Mouse (Mus musculus) activated CD4-positive, CD25-positive, alpha-beta regulatory T cell, adult 4 months (primary cell): ENCODE data around the gene Fbxo47. TPM values are rescaled to one million over a fixed set of nuclear protein-coding genes. Genes with fewer than 3 reads are reported as not detected.
A peak's percentile ranks its signal among the peaks of the same experiment; 100 is the strongest.

Experiments
- ATAC-seq: one replicate; pipeline ENCODE4 v1.8.0; 2017
- polyA plus RNA-seq, 2 experiments: library from polyadenylated mRNA; unstranded; fragments of 100-300 nt; shearing (Covaris generic); gene quantifications; one replicate each; pipeline ENCODE4 v1.2.1; 2017

Fbxo47 gene
- under 1 TPM; 0.29 to 0.74 TPM for polyA plus RNA-seq

DNA sequence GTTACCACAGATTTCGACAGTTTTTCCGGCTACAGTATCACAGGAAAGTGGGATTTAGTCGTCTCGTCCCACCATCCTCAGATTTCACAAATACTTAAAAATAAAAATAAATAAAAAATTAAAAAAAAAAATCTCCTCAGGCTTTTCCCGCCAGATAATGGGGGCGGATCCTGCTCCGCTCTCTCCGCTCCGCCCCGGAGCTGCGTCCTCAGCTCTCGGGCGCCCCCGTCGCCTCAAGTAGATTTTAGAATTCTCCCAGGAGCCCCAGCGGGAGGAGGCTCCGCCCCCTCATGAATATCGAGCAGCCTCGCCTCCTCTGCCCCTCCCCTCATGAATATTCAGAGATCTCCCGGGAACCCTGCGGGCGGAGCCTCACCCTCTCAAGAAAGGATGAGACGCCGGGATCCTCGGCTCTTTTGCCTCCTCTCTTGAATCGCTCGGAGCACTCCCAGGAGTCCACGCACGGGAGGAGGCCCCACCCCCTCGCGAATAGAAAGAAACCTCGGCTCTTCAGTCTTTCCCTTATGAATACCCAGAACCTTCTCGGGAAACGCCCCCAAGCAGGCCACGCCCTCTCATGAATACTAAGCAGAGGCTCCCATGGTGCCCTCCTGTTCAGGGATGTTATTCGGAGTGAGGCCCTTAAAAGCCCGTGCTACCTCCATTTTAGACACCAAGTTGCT, at the start of gene Fbxo47:
TSS of gene Fbxo47 (minus strand) at position 237 of the 683 bp plus-strand sequence.
- peak; percentile 86 for ATAC-seq

- no peak for ATAC-seq
Observed at GRCm38 (mm10) chr11:97933553-97933952, 49.6 kb upstream of the Fbxo47 start.

- no peak for ATAC-seq
Observed at GRCm38 (mm10) chr11:97928905-97929304, 45.0 kb upstream of the Fbxo47 start.

GRCm38 (mm10) chr11:97924217-97924616, 40.3 kb upstream of the Fbxo47 start:
- no peak for ATAC-seq

GRCm38 (mm10) chr11:97923639-97924038, 39.7 kb upstream of the Fbxo47 start:
- ATAC-seq, result no peak

GRCm38 (mm10) chr11:97915974-97916503, 32.1 kb upstream of the Fbxo47 start:
- ATAC-seq, result no peak

- ATAC-seq, result no peak
Observed at GRCm38 (mm10) chr11:97915471-97915870, 31.5 kb upstream of the Fbxo47 start.

DNA sequence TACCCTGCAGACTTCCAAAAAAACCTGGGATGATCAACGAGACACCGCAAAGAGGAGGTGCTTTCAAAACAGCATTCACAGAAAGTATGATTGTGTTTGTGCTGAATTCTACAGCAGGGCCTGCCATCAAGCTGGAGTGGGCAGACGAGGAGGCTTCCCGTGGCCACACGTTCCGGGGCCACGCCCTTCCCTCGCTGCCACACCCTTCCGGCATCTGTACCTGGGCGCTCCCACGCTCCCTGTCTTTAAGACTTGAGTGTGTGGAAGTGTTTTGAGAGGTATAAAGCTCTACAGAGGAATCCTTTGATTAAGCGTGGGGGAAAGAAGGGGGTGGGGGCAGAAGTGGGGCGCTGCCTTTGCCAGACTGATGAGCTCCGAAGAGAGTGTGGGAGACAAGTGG, 29.2 kb upstream of the Fbxo47 start:
- ATAC-seq, result no peak

- ATAC-seq, result no peak
Observed at GRCm38 (mm10) chr11:97908634-97909348, 24.8 kb upstream of the Fbxo47 start.

- ATAC-seq, result no peak
Observed at GRCm38 (mm10) chr11:97907935-97908334, 24.0 kb upstream of the Fbxo47 start.

- no peak for ATAC-seq
Observed at GRCm38 (mm10) chr11:97906905-97907304, 23.0 kb upstream of the Fbxo47 start.

DNA sequence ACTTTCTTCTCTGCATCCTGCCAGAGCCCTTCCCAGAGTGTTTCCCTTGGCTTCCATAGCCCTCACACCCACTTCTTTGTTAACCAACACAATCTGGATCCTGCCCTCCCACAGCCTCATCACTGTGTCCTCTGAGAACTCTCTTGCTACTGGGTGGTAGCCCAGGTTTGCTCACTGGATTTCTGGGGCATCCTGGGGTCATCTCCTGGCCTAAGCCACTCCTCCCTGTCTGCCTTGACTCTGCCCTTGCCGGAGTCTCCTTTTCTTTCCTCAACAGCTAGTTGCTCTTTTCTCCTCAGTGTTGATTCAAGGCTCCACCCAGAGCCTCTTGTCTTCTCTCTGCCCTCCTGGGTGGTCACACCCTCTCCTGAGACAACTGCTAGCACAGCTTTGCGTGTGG, 22.0 kb upstream of the Fbxo47 start:
- ATAC-seq, result no peak

- ATAC-seq, result no peak
Observed at GRCm38 (mm10) chr11:97905540-97905939, 21.6 kb upstream of the Fbxo47 start.

DNA sequence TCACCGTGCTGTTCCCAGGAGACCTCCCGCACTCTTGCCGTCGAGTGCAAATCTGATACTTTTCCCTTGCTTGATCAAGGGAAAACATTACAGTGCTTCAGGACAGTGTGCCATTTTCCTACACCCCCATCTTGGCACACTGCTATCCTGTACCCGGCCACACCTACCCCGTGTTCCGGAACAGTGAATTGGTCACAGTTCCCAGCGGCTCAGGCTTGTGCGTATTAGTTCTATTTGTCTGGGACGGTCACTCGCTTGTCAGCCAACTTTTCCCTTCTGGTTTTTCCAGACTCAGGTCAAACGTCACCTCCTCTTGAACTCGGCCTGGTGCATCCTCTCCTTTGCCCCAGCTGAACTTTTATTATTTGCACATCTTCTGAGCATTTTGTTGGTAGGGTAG, 20.8 kb upstream of the Fbxo47 start:
- ATAC-seq, result no peak

DNA sequence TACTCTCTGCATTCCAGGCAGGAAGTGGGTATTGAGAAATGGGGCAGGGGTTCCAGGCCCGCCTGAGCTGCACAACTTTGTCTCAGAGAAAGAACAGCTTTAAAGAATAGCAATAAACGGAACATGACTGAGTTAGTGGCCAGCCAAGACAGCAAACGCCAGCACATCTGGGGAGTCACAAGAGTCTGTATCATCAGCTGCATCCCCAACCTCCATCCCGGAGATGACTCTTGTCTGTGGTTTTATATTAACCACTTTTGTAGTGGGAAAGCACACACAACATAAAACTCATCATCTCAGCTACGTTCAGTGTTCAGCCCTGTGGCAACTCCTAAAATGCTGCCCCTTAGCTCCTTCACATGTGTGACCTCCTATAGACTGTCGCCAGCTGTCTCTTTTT, 17.9 kb upstream of the Fbxo47 start:
- ATAC-seq, result no peak

DNA sequence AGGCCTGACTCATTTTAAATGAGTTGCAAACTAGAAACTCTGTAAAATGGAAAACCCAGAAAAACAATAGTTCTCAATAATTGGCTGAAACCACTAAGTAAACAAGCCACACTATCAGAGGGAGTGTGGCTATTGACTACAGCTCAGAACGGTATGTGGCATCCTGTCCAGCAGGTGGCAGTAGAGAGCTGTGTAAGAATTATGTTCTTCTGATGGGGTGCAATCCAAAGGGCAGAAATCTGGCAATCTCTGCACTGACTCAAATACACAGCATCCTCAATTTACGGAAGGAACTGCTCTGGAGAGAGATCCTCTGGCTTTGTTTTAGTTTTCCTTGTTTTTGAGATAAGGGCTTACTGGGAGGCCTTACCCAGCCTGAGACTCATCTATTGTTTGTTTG, 15.9 kb upstream of the Fbxo47 start:
- ATAC-seq, result no peak

DNA sequence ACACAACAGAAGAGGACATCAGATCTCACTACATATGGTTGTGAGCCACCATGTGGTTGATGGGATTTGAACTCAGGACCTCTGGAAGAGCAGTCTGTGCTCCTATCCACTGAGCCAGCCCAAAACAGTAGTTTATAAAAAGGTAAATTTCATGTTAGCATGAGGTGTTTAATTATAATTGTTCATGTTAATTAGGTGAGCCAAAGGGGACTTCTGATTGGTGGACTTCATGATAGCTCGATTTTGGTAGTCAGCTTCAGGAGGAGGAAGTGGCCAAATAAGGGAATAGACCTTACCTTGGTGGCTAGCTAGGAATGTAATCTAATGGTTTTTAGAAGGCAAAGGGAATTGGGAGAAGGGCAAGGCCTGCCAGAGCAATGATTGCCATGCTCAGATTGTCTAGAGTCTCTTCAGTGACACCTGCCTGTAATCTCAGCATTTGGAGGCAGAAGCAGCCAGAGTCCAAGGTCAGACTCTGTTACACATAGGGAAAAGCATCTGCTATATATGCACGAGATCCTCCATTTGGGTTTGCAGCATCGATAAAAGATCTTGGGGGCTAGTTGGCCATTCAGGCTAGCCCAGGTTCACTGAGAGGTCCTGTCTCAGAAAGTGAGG, 13.7 kb upstream of the Fbxo47 start:
- ATAC-seq, result no peak

DNA sequence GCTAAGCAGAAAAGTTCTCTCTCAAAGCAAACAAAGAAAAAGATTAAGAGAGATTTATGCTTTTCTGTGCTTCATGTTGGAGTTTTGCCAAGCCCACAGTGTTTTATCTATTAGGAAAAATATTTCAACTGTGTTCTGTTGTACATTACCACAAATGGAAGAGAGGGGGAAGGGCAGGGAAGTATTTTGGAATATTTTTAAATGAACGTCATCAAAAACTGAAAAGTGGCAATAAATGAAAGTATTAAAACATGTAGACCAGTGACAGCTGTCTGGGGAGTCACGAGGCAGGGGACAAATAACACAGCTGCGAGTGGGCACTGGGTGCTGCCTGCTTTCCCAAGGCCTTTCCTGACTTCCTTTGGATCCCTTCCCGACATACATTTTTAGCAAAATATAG, 12.7 kb upstream of the Fbxo47 start:
- ATAC-seq, result no peak

DNA sequence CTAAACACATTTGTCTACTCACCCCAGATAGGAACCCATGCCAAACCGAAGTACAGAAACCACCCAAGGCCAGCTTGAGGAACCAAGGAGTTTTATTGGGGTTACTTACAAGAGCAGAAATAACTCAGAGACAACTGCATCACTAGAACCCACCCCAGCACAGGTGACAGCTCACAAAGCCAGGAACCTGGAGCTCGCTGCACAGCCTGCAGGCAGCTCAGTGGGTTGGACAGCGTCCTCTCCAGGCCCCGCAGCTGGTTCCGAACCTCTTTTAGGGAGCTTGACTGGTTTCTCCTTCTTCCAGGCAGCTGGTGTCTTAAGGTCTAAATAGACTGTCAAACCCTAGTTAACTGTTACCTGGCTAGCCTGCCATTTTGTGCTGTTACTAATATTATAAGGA, 7.9 kb upstream of the Fbxo47 start:
- ATAC-seq, result no peak

GRCm38 (mm10) chr11:97885296-97885915, 1.5 kb upstream of the Fbxo47 start:
- ATAC-seq, result no peak

DNA sequence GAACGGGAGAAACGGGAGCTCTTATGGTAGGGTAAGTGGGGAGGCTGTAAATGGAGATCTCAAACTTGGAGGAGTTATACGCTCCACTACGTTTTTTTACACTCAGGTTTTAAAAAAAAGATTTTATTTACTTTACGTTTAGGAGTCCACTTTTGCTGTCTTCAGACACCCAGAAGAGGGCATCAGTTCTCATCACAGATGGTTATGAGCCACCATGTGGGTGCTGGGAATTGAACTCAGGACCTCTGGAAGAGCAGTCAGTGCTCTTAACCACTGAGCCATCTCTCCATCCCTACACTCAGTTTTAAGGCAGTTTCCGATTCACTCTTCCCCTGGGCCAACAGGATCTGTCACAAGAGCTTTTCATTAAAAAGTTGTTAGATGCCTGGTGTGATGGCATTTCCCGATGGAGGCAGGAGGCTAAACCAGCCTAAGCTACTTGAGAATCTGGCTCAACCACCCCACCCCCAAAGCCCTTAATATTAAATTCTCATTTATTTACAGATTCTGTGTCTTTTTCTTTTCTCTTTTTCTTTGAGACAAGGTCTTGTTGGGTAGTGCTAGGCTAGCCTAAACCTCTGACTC, 739 bp upstream of the Fbxo47 start:
- no peak for ATAC-seq

DNA sequence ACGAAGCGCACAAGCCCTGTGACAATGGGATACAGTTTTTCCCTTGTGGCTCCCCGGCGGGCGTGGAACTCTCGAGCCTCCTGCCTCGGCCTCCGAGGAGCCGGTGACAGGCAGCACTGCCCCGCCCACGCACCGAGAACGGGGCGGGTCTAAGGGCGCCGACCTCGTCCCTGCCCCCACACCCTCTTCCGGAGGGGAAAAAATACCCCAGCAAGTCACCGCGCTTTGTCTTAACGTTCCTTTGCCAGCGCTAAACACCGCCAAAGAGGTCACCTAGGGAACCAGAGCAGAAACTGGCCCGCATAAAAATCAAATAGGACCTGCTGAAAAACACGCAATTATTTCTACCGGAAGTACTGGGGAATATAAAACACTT, 424 bp downstream of the Fbxo47 start:
- ATAC-seq, result peak; percentile 53

DNA sequence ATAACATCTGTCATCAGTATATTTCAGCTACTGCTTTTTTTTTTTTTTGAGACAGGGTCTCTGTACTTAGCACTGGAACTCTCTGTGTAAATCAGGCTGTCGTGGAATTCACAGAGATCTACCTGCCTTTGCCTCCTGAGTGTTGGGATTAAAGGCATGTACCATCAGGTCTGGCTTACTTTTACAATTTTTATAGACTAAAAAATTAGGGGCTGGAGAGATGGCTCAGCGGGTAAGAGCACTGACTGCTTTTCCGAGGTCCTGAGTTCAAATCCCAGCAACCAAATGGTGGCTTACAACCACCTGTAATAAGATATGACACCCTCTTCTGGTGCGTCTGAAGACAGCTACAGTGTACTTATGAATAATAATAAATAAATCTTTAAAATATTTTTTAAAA, 3.6 kb downstream of the Fbxo47 start:
- ATAC-seq, result no peak
